Mouse (Mus musculus) right cerebral cortex, postnatal 25 days (tissue): Measurements from ENCODE around the gene 2300002M23Rik.

Source experiments
- DNase-seq: peaks from one replicate; pipeline ENCODE4 v3.0.0; 2022

2300002M23Rik gene

DNA sequence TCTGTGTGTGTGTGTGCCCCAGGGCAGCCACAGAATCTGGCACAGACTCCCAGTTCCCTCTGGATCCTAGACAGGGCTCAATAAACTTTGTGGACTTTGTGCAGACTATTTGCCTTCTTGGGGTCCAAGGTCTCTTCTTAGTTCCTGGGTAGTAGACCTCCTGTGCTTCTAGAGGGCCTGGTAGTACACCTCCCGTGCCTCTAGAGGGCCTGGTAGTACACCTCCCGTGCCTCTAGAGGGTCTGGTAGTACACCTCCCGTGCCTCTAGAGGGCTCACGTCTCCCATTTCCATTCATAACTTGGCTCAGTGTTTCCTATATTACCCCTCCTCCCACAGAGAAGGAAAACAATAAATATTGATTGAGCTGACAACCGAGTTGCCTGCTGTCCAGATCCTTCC lies 10.4 kb upstream of the 2300002M23Rik start:
- no peak for DNase-seq

- DNase-seq, result no peak
These were observed 9.9 kb upstream of the 2300002M23Rik start for GRCm38 (mm10) chr17:35557351-35557750.

DNA sequence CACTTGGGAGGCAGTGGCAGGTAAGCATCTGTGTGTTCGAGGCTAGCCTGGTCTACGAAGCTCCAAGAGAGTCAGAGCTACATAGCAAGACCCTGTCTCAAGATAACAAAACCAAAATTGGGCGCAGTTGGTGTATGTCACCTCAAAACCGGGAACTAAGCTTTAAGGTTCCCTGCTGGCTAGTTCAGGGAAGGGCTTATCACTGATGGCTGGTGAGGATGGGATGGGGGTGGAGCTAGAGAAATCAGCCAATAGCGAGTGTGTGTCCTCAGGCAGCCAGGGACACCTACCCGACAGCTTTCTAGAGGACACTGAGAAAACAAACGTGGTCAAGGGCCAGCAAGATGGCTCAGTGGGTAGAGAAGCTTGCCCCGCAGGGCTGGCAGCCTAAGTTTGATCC lies 9.0 kb upstream of the 2300002M23Rik start:
- DNase-seq, result no peak

GRCm38 (mm10) chr17:35567767-35568166 lies 517 bp downstream of the 2300002M23Rik start:
- DNase-seq, result no peak

GRCm38 (mm10) chr17:35569091-35569944 lies 2.1 kb downstream of the 2300002M23Rik start:
- no peak for DNase-seq

DNA sequence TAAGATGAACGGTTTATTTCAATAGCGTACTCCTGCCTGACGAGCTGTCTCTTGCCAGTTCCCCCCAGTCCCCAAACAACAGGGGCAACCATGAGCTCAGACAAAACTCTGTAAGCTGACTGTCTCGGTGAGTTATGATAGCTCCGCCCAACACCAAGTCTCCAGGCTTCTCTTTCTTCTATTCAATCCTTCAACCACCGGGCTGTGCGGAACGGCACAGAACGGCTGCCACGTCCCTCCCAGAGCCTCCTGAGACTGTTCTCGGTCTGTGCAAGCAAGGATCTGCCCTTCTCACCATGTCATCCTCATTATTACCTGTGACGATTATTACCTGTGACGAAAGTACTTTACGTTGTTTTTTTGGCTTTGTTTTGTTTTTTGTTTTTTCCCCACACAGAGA lies 3.6 kb downstream of the 2300002M23Rik start:
- no peak for DNase-seq

DNA sequence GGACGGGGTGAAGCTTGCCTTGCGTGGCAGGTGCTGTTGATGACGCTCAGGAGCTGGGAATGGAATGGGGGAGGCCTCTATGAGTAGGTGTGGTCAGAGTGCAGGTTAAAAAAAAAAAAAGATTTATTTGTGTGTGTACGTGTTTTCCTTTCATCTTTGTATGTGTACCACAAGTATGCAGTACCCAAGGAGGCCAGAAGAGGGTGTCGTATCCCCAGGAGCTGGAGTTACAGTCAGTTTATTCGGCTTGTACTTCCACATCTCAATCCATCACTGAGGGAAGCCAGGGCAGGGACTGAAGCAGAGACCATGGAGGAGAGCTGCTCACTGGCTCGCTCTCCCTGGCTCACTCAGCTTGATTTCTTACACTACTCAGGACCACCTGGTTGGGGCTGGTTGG lies 4.2 kb downstream of the 2300002M23Rik start:
- no peak for DNase-seq

GRCm38 (mm10) chr17:35578211-35578610 lies 11.0 kb downstream of the 2300002M23Rik start:
- peak; percentile 34 for DNase-seq

DNA sequence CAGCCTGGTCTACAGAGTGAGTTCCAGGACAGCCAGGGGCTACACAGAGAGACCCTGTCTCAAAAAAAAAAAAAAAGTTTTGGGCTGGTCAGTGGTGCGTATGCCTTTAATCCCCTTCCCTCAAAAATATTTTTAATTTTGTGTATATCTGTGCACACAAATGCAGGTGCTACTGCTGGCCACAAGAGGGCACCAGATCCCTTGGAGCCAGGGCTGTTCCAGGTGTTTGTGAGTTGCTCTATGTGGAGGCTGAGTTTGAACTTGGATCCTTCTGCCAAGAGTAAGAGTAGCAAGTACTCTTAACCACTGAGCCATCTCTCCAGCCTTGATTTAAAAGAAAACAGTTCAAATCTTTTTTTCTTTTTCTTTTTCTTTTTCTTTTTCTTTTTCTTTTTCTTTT lies 15.7 kb downstream of the 2300002M23Rik start:
- DNase-seq, result no peak

DNA sequence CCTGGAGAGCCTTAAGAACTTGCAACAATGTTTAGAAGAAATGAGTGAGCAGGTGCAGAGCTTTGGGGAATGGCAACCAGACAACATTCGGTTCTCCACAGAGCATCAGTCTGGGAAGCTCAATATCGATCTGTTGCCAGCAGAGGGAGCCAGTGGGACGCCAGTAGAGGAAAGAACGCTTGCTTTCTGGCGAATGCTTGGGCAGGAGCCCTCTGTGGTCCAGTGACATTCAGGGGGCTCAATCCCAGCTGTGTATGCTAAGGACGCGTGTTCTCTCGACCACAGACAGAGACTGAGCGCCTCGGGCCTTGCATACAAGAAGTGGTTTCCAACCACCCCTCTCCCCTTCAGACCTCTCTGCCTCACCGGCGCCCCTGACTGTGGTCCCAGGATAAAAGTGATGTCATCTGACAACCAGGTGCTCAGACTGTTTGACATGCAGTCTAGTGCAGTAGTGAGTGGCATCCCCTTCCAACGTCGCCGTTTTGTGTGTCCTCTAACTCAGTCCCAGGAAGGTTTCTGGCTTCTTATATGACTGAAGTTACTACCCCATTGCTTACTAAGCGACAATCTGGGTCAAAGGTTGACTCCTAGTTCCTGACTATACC lies 17.2 kb downstream of the 2300002M23Rik start:
- DNase-seq, result peak; percentile 84

DNA sequence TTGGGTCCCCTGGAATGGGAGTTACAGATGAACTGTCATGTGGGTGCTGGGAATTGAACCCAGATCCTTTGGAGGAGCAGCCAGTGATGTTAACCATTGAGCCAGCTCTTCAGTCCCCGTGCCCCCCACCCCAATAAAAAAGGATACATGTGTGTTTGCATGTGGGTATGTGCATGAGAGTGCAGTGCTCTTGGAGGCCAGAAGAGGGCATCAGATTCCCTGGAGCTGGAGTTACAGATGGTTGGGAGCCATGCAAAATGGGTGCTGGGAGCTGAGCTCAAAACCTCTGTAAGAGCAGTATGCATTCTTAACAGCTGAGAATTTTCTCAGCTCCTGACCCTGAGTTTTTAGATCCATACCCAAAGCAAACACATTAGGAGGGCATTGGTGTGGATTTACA lies 20.0 kb downstream of the 2300002M23Rik start:
- no peak for DNase-seq

DNA sequence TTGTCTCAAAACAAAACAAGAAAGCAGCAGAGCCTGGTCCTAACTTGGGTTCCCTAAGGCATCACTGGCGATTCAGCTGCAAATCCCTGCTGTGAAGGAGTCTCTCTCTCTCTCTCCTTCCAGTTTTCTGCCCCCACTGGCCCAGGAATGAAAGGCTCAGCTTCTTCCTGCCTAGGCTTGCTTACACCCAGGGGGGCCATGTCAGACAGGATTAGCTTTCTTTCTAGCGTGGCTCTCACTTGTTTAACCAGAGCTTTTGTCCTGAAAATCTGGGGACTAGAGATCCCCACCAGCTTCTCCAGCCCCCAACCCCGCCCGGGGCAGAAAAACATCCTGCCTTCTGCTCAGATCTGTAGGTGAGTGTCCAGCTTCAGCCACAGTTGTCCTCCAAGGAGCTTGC lies 21.1 kb downstream of the 2300002M23Rik start:
- no peak for DNase-seq

DNA sequence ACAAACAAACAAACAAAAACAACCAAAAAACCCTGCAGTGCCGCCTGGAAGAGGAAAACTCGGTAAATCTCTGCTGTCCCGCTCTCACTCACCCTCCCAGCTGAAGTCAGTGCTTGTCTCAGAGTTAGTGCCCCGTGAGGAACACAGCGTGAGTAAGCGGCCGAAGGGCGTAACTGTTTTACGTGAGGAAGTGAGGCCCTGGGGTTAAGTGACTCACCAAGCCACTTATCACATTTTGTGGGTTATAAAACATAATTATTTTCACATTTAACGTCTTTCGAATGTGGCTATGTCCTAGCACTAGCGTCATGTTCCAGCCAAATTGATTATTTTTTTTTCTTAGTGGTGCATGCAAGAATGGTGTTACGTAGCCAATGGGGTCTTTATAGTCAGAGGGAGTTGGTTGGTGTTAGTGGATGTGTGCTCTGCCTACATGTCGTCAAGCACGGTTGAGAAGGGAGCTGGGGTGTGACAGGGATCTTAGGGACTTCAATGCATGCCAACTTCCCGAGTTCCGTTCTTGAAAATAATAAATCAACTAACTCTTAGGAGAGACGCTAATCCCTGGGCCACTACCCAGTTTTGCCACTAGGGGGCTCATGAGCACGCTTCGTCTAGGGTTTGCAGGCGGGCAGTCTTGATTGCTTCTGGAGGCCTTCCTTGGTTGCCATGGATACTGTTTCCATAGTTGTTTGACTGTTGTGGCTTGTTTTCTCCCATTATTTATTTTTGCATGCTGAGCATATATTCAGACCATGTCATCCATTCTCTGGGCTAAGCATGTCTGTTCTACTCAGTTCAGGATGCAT lies 23.4 kb downstream of the 2300002M23Rik start:
- peak; percentile 71 for DNase-seq

- DNase-seq, result no peak
These were observed 23.9 kb downstream of the 2300002M23Rik start for GRCm38 (mm10) chr17:35591219-35591578.

DNA sequence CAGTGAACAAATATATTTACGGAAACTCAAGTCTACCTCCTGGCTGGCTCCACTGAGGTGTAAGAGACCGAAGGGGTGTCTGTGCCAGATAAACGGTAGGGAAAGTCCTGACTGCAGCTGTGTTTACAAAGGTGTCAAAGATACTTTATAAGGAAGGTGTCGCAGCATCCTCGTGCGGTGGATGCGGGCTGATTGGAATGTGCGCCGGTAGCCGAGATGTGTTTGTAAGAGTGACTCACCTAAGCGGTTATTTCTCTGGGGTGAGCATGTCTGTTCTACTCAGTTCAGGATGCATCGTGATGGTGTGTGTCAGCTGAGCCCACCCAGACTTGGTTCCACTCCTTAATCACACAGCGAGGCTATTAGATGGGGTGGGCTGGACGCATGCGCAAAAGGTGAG lies 24.5 kb downstream of the 2300002M23Rik start:
- peak; percentile 27 for DNase-seq

DNA sequence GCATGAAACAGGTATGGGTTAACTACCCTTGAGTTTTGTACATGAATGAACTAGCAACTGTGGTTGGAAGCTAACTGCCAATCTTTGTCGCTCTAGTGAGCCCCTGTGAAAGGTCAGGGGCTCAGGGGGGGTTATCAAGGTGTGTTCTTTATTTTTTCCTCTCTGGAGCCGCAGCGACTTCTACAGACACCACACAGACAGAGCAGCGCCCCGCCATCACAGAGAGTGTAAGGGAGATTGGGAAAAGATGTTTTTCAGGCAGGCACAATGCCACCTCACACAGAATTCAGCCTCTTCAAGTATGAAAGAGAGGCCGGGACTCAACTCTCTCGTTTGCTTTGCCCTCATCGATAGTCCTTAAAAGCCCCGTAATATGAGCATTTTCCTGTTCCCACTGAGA lies 24.9 kb downstream of the 2300002M23Rik start:
- no peak for DNase-seq

GRCm38 (mm10) chr17:35593786-35594185 lies 26.5 kb downstream of the 2300002M23Rik start:
- DNase-seq, result no peak

DNA sequence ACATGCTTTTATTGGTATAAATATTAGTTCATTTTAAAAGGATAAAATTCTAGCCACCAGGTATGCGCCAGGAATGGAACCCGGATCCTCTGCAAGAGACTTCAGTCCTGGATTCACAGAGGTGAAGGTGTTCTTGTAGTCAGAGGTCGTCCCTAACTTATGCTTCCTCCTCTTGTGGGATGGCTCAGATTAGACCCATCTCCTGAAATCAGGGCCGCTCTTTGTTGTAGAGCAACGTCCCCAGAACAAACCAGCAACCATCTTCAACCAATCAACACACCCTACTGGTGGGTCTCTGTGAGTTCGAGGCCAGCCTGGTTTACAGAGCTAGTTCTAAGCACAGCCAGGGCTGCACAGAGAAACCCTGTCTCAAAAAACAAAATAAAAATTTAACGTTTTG lies 27.2 kb downstream of the 2300002M23Rik start:
- DNase-seq, result no peak

DNA sequence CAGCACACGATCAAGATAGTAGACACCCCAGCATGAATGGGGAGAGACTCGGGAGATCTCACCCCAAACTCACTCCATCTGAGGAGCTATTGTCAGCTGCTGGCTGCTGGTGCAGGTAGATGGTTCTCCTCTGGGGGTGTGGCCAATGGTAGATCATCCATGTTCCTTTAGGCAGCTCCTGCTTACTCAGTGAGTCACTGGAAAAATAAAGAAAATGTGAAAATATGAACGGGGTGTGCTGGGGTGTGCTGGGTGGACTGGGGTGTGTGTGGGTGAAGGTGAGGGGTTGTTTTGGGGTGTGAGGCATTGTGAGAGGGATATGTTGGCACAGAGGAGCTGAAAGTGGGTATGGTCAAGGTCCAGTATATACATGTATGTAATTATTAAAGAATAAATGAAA lies 30.1 kb downstream of the 2300002M23Rik start:
- DNase-seq, result no peak

DNA sequence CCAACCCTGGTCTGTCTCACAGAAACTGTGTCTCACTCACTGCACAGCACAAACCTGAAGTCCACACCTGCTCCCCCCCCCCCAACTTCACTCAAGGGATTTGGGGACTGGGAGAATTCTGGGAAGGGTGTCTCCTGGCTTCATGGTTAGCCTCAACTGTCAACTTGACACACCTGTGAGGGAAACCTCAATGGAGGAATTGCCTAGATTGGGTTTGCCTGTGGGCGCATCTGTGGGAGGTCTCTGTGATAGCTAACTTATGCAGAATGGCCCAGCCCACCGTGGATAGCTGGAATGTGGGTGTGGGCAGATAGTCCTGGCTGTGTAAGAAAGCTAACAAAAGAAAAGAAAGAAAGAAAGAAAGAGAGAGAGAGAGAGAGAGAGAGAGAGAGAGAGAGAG lies 34.0 kb downstream of the 2300002M23Rik start, which contains the start of gene Sfta2:
Sfta2 (plus strand) TSS at position 301 of the 400 bp plus-strand sequence.
- DNase-seq, result no peak

- no peak for DNase-seq
These were observed 34.6 kb downstream of the 2300002M23Rik start for GRCm38 (mm10) chr17:35601736-35602354.

DNA sequence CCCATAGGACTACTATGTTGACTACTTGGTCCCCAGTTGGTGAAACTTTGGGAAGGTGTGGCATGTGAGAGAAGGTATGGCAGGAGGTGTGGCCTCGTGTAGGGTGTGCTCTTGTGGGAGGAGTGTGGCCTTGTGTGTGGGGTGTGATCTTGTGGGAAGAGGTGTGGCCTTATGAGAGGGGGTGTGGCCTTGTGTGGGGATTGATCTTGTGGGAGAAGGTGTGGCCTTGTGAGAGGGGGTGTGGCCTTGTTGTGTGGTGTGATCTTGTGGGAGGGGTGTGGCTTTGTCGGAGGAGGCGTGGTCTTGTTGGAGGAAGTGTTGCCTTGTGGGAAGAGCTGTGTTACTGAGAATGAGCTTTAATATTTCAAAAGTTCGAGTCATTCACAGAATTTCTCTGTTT lies 49.9 kb downstream of the 2300002M23Rik start:
- DNase-seq, result no peak
